Mouse (Mus musculus) natural killer cell, adult 2 months (primary cell): ENCODE results near the gene Tmem106c.

Experiments used
- DNase-seq, 2 experiments: peaks; one replicate each; pipeline ENCODE4 v3.0.0; 2022; ENCODE audit warnings: low spot score in 2 of 2

Tmem106c gene

DNA sequence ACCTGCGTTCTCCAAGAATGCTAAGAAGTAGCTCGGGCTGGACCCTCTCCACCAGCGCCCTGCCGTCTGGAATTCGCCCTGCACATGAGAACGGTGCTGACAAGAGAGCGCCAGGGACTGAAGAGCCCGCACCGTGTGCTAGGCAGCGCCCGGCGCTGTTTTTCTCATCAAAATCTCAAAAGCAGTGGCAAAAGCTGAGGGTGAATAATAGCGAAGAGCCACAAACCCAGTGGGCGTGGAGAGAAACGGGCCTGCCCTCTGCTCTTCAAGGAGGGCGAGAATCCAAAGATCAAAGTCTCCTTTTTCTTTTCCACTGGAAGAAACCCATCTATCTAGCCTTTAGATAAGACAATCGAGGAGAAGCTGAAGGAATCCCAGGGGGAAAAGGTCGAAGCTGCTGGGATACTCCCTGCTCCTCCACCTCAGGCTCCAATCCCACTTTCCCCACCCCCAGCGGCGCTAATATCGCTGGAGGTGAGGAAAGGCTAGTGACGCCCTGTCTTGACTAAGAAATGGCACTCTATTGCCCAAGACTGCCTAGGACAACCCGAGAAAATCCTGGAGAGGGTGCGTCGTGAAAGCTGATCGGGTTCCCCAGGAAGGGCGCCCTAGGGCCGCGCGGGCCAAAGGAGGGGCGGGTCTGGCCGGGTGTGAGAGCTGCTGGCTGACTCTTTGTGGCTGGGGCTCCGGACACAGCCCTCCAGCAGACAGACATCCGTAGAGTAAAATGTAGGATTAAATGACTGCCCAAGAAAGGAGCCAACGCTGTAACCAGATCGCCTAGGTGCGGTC is 37.5 kb downstream of the Tmem106c start:
- no peak for DNase-seq

GRCm38 (mm10) chr15:98002113-98002990 is 38.4 kb downstream of the Tmem106c start:
- no peak for DNase-seq

DNA sequence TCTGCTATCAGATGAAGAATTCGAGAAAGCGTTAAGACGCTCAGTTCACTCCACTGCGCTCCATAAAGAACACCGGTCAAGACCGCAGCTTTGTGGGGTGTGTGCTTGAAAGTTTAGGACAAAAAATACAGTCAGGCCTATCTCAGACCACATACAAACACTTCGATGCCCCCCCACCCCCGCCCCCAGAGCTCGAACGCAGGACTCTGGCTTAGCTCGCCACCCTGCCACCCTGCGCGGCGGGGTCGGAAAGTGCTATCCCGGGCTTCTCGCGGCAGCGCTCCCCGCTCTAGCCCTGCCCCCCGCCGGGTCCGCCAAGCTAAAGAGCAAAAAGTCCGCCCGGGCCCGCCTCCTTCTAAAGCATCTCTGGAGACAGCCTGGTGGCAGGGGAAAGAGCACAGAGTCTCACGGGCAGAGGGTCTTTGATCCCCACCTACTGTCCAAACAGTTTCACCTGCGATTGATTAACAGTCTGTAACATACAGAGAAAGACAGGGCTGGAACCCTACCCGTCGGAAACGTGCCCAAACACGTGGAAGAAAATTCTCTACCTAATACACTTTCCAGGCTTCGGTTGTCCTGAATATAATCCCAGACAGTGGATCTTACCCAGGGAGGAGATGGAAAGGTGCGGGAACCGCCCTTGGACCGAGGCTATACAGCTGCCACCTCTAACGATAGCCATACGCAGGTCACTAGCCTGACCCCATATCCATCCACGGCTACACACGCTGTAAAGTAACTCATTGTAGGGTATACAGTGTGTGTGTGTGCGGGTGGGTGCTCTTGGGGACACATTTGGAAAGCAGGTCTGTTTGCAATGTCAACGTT is 39.2 kb downstream of the Tmem106c start:
- DNase-seq, result no peak

DNA sequence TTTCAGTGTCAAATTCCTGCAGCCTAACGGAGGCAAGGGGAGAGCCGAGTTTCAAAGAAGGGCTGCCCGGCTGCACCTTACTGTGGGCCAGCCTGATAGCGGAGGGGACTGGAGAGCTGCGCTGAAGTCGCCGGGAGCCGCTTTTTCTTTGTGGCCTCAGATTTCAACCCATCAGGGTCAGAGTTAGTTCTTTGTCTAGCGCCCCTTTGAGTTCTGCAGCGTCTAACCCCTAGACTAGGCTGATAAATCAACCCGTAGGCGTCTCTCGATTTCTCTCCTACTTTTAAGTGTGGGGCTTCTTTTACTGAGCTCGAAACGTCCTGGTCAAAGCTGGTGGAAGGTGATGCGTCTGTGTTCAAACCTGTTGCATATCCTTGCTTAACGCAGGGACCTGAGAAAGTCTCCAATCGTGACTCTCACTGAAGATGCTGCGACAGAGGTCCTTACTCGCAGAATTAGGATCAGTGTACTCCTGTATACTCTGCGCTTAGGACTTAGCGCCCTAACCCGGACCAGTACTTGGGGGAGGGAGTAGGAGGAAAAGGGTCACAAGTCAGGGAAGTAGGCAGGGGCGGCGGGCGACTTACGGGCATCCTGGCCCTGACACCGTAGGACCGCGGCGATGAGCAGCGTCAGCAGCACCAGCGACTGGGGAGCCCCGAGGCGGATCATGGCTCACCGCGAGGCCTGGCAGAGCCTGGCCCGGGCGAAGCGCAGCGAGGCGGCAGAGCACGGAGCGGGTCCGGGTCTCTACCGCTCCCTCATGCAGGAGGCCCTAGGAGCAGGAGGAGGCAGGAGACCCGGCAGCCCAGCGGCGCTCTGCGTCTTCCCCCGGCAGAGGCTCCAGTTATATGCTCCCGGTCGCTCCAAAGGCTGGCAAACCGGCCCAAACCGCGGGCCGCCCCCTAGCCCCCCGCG is 40.1 kb downstream of the Tmem106c start, which contains the start of gene Col2a1:
Gene Col2a1, minus strand, starts transcription at position 874 of the 918 bp plus-strand sequence.
- no peak for DNase-seq

GRCm38 (mm10) chr15:98004740-98005159 is 40.8 kb downstream of the Tmem106c start:
- DNase-seq, result no peak

DNA sequence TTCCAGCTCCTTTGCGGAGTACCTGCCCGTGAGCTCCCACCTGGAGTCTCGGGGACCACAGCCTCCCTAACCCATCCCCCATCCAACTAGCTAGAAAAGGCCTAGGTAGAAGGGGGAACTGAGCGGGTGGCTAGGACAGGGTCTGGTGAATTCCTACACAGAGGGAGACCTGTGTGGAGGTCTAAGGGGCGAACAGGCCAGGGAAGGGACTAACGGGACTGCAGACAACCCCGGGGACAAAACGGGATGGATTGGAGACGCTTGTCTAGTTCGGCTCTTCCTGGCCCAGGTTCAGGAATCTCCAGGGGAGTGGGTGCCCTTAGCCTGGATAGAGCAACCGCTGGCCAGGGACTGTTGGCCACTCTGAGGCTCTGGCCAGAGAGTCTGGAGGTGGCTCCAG is 41.2 kb downstream of the Tmem106c start:
- DNase-seq, result no peak

DNA sequence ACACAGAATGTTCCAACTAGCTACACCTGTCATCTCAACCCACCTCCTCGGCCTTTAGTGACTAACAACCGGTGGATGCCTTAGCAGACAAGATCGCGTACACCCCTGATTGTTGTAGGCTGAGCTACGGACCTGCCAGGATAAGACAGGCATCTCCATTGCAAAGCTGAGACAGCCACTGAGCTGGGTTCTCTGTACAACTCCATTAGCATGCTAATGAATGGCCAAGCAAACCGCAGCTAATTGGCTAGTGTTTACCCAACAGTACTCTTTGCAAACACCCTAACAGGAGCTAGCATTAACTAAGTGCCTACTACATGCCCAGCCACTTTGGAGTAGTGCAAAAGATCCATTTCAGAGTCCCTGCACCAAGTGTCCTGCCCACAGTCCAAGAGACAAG is 48.8 kb downstream of the Tmem106c start:
- DNase-seq, result no peak

DNA sequence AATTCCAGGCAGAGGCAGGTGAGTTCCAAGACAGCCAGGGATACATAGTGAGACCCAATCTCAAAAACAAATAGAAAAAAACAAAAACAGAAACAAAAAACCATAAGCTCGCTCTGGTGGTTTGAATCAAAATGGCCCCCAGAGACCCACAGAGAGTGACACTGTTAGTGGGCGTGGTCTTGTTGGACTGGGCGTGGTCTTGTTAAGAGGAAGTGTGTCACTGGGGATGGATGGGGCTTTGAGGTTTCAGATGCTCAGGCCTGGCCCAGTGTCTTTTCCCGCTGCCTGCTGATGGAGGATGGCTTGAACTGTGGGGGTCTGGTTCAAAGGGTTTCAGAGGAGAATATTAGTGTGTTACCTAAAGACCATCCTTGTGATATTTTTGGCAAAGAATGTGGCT is 53.9 kb downstream of the Tmem106c start:
- DNase-seq, result no peak

- no peak for DNase-seq
Measured at GRCm38 (mm10) chr15:98019047-98019446, 55.0 kb downstream of the Tmem106c start.
